Mouse (Mus musculus) kidney, adult 18-20 months (tissue): Measurements from ENCODE around the gene Gpnmb.
A peak's percentile ranks its signal among the peaks of the same experiment; 100 is the strongest.

Experiments
- DNase-seq: peaks from one replicate; pipeline ENCODE4 v3.0.0; 2021

The Gpnmb gene

GRCm38 (mm10) chr6:49036275-49037267, at the start of gene Gpnmb:
Gene Gpnmb (plus strand): TSS chr6:49036546.
- DNase-seq, result no peak

DNA sequence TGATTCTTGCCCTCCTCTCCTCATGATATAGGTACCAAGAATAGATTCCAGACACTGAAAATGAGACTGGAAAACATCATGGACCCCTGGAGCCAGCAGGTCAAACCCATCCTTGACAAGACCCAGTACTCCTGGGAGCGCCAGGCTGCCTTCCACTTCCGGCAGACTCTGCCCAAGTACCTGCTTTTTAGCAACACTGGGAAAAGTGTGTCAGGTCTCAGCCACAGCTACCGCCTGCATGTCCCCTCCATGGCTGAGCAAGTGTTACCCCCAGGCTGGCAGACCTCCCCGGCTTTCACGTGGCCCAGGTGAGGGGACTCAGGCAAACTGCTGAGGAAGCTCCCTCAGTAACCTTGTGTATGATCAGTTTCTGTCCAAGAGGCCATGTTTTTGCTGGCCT, 46.4 kb upstream of the Gpnmb start:
- no peak for DNase-seq

GRCm38 (mm10) chr6:48991991-48992390, 44.4 kb upstream of the Gpnmb start:
- no peak for DNase-seq

GRCm38 (mm10) chr6:48998186-48998585, 38.2 kb upstream of the Gpnmb start:
- DNase-seq, result no peak

DNA sequence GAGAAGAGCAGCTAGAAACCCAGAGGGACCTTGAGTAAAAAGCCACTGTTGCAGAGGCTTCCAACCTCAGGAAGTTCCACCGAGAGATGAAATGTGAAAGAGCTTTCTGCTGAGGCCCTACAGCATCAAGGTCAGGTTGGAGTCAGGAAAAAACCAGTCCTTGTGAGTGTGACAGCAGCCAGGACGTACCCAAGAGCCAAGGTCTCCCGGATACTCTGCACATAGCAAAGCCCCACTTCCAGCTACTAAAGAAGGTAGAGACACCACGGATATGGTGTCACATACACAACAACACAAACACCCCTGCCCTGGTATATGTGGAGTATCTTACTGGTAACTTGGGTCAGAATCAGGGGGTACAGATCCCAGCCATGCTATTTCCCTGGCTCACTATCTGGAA, 37.5 kb upstream of the Gpnmb start:
- DNase-seq, result no peak

DNA sequence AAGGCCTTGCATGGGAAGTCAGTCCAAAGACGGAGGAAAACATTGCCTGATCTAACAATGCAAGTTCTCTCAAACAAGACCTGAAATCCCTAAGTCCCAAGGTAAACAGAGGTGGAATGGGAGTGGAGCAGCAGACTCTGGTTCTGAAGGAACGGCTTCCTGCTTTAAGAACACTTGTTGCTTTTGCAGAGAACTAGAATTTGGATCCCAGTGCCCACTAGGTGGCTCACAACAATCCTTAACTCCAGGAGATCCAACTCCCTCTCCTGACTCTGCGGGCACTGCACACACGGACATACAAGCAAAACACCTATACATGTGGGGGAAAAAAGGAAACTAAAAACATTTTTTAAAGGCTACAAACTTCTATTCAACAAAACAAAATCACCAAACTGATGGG, 33.0 kb upstream of the Gpnmb start:
- peak; percentile 13 for DNase-seq

DNA sequence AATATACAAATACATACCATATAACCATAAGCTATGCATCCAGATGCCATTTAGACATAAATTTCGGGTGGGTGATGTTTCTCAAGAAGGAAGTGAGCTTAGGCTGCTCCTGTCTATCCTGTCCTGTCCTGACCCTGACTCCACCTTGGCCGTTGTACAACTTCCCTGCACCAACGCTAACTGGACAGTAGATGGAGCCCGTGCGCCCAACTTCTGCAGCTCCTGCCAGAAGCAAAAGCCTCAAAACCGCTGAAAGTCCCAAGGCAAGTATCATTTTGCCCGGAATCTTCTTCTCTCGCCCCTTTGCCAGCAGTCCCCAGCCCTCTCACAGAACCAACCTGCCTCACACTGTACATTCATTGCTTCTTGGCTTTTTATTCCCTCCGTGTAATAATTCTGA, 28.4 kb upstream of the Gpnmb start:
- DNase-seq, result peak; percentile 69

DNA sequence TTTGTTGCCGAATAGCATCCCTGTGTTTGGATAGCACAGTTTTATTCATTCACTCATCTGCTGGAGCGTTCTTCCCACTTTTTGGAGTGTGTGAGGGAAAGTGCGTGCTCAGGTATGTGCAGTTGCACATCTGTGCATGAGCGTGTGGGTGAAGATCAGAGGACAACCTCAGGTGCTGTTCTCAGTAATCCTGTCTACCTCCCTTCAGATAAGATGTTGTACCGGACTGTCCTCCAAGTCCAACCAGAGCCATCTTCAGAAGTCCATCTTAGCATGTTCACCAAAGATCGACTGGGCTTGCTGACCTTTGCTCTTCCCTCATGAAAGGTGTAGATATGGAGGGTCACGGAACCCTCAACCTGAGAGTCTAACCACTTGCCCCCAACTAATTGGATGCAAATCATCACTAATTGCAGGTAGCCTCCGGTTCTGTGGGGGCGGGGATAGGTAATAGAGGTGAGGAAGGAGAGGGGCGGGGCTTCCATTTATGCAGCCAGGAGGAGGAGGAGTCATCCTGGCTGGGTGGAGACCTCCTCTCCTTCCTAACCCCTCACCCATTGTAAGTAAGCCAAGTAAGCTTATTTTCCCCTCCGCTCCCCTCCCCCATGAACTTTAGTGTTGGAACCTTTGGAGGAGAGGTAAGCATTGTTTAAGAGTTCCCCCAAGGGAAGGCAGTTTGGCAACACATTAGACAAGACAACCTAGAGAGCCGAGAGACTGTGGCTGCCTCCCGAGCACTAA, 27.8 kb upstream of the Gpnmb start:
- no peak for DNase-seq

DNA sequence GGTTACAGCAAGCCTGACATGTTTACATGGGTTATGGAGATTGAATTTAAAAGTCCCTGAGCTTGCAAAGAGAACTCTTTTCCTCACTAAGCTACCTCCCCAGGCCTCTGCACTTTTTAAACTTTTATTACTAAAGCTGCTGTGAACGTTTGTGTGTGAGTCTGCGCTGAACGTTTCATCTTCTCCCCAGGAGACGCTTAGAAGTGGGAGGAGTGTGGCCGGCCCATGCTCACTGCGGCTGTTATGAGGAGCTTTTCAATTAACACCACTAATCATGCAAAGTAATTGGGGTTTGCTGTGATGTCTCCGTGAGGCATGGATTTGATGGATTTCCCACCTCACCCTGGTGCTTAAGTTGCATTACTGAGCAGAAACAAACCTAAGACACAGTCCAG, 27.2 kb upstream of the Gpnmb start:
- DNase-seq, result no peak

- no peak for DNase-seq
Observed at GRCm38 (mm10) chr6:49009665-49010064, 26.7 kb upstream of the Gpnmb start.

DNA sequence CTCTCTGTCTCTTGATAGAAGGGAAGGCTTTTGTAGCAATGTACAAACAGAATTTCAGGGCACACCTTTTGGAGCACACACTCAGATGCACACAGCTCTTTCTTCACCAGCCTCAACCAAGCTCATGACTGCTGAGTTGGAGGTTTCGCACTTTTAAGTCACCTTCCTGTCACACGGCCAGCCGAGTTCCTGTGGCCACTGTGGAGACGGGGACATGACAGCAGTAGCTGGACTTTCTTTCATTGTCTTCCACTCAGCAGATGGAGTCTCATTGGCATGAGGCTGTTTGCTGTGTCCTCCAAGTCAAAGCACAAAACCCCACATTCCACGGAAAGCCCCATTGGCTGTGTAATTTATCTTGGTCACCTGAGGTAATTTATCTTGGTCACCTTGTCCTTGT, 25.2 kb upstream of the Gpnmb start:
- no peak for DNase-seq

DNA sequence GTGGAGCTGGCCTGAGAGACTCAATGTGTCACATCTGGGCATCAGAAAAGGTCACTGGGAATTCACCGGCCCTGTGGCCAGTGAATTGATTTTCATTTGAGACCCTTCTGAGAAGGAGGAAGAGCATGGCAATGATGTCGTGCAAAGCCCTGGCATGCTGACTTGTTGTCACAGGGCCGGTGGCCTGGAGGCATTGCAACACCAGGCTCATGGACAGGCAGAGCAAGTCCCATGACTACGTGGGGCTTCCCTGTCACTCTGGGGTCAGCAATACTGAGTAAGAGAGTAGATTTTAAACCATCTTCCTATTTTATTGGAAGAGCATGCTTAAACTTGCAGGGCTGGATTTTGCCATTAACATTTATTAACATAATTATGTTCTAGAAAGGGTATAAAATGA, 23.3 kb upstream of the Gpnmb start:
- DNase-seq, result no peak

- no peak for DNase-seq
Observed at GRCm38 (mm10) chr6:49013458-49013857, 22.9 kb upstream of the Gpnmb start.

DNA sequence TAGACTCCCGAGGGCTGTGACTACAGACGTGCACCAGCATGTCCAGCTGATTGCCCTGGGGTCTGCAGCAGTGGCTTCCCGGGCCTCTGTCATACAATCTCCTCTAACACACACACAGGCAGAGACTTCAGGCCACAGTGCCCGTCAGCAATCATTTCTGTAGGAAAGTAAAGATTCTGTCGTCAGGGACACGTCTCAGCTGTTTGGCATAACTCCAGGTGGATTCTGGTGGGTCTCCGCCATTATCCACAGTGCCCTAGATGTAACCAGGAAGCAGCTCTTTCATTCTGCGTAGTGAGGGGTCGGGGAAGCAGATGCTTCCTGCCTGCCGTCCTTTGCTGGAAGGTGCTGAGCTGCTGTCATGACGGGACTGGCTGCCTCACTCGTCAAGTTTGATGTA, 19.2 kb upstream of the Gpnmb start:
- DNase-seq, result no peak

DNA sequence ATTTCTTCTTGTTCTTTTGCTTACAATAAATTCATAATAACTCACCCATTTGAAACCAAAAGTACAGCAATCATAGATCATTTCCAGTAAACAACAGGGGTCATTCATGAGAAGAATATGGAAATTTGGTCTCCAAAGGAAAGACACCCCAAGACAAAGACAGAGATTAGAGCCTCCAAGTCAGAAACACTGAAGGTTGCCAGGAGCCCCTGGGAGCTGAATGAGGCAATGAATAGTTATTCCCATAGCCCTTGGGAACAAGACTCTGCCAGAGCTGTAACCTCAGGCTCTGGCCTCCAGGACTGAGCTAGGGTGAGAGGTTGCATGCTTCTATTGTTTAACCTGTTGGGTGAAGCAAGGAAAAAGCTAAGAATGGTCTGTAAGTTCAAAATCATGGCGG, 17.0 kb upstream of the Gpnmb start:
- DNase-seq, result no peak

- DNase-seq, result no peak
Observed at GRCm38 (mm10) chr6:49021141-49022012, 15.0 kb upstream of the Gpnmb start.

GRCm38 (mm10) chr6:49022384-49022783, 14.0 kb upstream of the Gpnmb start:
- no peak for DNase-seq

DNA sequence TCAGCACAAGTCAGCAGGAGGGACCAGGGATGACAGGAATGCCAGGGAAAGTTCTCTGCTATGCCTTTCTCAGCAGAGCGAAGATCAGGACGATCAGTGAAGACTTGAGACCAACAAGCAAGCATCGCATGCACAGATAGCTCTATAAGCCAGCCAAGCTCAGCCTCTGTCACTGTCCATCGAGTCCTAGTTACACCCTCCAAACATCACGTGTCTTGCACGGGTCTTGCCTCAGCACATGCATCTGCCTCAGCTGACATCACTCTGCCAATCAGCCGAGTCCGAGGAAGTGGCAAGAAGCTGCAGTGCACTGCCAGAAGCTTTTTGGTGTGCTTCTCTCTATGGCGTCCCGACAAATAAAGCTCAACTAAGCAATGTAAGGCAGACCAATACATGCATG, 13.0 kb upstream of the Gpnmb start:
- no peak for DNase-seq

- DNase-seq, result no peak
Observed at GRCm38 (mm10) chr6:49025290-49025689, 11.1 kb upstream of the Gpnmb start.

- DNase-seq, result no peak
Observed at GRCm38 (mm10) chr6:49026496-49026895, 9.8 kb upstream of the Gpnmb start.

- no peak for DNase-seq
Observed at GRCm38 (mm10) chr6:49028019-49028418, 8.3 kb upstream of the Gpnmb start.

DNA sequence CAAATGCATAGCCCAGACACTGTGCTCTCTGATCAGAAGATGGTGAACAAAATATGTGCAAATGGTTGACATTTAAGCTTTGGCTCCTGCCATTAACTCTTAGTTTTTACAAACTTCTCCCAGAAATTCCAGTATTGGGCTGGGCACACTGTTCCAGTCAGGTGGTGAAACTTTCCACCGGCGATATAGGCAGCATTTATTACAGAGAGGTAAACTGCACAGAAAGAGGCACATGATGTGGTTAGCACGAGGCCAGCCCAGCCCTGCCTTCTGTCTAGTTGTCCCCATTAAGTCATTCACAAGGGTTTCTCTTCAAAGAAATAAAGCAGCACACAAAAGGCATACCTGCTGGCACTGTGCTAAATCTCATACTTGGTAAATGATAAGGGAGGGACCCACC, 7.6 kb upstream of the Gpnmb start:
- no peak for DNase-seq

DNA sequence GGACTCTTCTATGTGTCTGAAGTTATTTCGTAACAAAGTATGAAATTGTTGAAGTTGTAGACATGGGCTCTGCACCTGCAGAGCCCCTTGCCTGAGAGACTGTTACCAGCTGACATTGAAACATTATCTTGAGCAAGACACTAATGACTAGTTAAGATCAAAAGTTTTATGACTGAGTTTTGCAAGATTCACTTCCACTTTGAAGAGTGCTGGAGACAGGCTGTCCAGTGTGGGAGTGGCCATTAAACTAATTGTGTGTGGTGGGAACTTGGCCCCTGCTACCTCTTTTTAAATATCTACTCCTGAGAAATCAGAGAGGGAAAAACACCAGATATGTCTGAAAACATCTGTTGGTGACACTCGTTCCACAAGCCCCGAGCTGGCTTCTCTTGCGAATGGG, 5.1 kb upstream of the Gpnmb start:
- DNase-seq, result no peak
